Mouse (Mus musculus) mesoderm, embryonic 11.5 days (tissue): Measurements from ENCODE around the gene Tspan8.
"Not testable (repeated sequence)": the region's sequence is repeated elsewhere in the genome, so short reads cannot be mapped to it uniquely, and the experiment has no call there.

Experiments
- DNase-seq: peaks from one replicate; pipeline ENCODE4 v3.0.0-alpha.2; 2012; ENCODE audit warnings: low read depth, low spot score

The Tspan8 gene

GRCm38 (mm10) chr10:115816511-115816910 lies at the start of gene Tspan8:
Gene Tspan8 (plus strand): TSS chr10:115816832.
- no peak for DNase-seq

- DNase-seq, result no peak
These were observed 46.6 kb upstream of the Tspan8 start for GRCm38 (mm10) chr10:115770032-115770431.

- peak; percentile 23 for DNase-seq
These were observed 42.2 kb upstream of the Tspan8 start for GRCm38 (mm10) chr10:115774451-115774850.

- DNase-seq, result peak; percentile 38
These were observed 40.4 kb upstream of the Tspan8 start for GRCm38 (mm10) chr10:115775945-115776905.

GRCm38 (mm10) chr10:115777366-115777765 lies 39.3 kb upstream of the Tspan8 start:
- no peak for DNase-seq

GRCm38 (mm10) chr10:115778624-115779023 lies 38.0 kb upstream of the Tspan8 start:
- no peak for DNase-seq

GRCm38 (mm10) chr10:115780239-115781016 lies 36.2 kb upstream of the Tspan8 start:
- no peak for DNase-seq

GRCm38 (mm10) chr10:115783232-115783631 lies 33.4 kb upstream of the Tspan8 start:
- DNase-seq, result no peak

GRCm38 (mm10) chr10:115790788-115791187 lies 25.8 kb upstream of the Tspan8 start:
- no peak for DNase-seq

- DNase-seq, result no peak
These were observed 20.4 kb upstream of the Tspan8 start for GRCm38 (mm10) chr10:115796072-115796788.

- no peak for DNase-seq
These were observed 15.2 kb upstream of the Tspan8 start for GRCm38 (mm10) chr10:115801464-115801863.

GRCm38 (mm10) chr10:115803013-115803412 lies 13.6 kb upstream of the Tspan8 start:
- not testable (repeated sequence) for DNase-seq

- no peak for DNase-seq
These were observed 12.9 kb upstream of the Tspan8 start for GRCm38 (mm10) chr10:115803765-115804164.

- DNase-seq, result no peak
These were observed 10.6 kb upstream of the Tspan8 start for GRCm38 (mm10) chr10:115805987-115806386.

- DNase-seq, result no peak
These were observed 7.5 kb upstream of the Tspan8 start for GRCm38 (mm10) chr10:115809169-115809568.

GRCm38 (mm10) chr10:115811519-115811918 lies 5.1 kb upstream of the Tspan8 start:
- DNase-seq, result peak; percentile 32

GRCm38 (mm10) chr10:115814878-115815277 lies 1.8 kb upstream of the Tspan8 start:
- DNase-seq, result no peak

- DNase-seq, result no peak
These were observed 558 bp downstream of the Tspan8 start for GRCm38 (mm10) chr10:115817056-115817724.

- DNase-seq, result no peak
These were observed 8.7 kb downstream of the Tspan8 start for GRCm38 (mm10) chr10:115825289-115825688.

GRCm38 (mm10) chr10:115828872-115829271 lies 12.2 kb downstream of the Tspan8 start:
- no peak for DNase-seq

GRCm38 (mm10) chr10:115829696-115830095 lies 13.1 kb downstream of the Tspan8 start:
- no peak for DNase-seq
